Mouse (Mus musculus) limb, embryonic 12.5 days (tissue): ENCODE measurements at regions not wholly inside any gene's neighbourhood (a gene's known extent, or its start where the extent isn't known, plus 50 kb on each side); places are given as distances from the start of the nearest gene placed in this dataset.

Experiments used
- ATAC-seq: fragments of 200-750 bp; cut with Nextera tagmentation; 2 replicates; pipeline ENCODE4 v1.8.0; 2017; ENCODE audit warnings: low read depth, moderate TSS enrichment; ENCODE audit not compliant: insufficient number of reproducible peaks, insufficient read depth, low FRiP score, low TSS enrichment
- H3K27ac ChIP-seq: fragments of 300-500 bp; sonication (generic); 2 replicates; pipeline ENCODE4 v1.5.1; 2016; ENCODE audit warnings: mild to moderate bottlenecking, moderate library complexity
- H3K27me3 ChIP-seq: fragments of 300-500 bp; sonication (generic); 2 replicates; pipeline ENCODE4 v1.6.1; 2016; ENCODE audit warnings: mild to moderate bottlenecking, moderate library complexity
- H3K36me3 ChIP-seq: fragments of 300-500 bp; sonication (generic); 2 replicates; pipeline ENCODE4 v1.6.1; 2016; ENCODE audit warnings: mild to moderate bottlenecking, moderate library complexity
- H3K4me1 ChIP-seq: fragments of 300-500 bp; sonication (generic); replicated peaks from 2 replicates; pipeline ENCODE4 v1.6.1; 2016
- H3K4me2 ChIP-seq: fragments of 300-500 bp; sonication (generic); 2 replicates; pipeline ENCODE4 v1.6.1; 2016; ENCODE audit warnings: mild to moderate bottlenecking, moderate library complexity
- H3K4me3 ChIP-seq: fragments of 300-500 bp; sonication (generic); replicated peaks from 2 replicates; pipeline ENCODE4 v1.5.1; 2016; ENCODE audit warnings: mild to moderate bottlenecking
- H3K9ac ChIP-seq: fragments of 300-500 bp; sonication (generic); replicated peaks from 2 replicates; pipeline ENCODE4 v1.6.1; 2016; ENCODE audit warnings: mild to moderate bottlenecking, moderate library complexity
- H3K9me3 ChIP-seq: fragments of 300-500 bp; sonication (generic); 2 replicates; pipeline ENCODE4 v1.6.1; 2016; ENCODE audit warnings: mild to moderate bottlenecking, moderate library complexity
- WGBS: fragments of 180-500 bp; shearing (Covaris S2); methylation state at CpG from one replicate; pipeline ENCODE4 v1.1.7; 2016; 5-methylcytosine and 5-hydroxymethylcytosine counted together

DNA sequence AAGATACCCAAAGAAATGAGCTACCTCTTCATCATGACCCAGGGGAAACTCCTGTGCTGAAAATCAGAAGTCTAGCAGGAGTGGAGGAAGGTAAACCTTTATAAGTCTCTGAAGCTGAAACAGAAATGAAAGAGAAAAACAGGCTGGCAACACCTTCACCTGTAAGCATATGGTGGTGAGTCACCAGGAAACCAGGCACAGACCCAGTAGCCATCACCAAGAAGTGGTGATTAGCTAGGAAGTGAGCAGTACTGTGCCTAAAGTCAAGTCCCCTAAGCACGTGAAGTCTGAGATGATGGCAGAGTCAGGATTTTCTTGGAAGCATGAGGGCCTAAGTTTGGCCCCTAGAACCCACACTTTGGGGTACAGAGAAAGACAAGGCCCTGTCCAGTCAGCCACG lies 480.3 kb upstream of the Hs6st1 start:
- WGBS, result 86% methylated on average over 2 of the region's 2 CpGs
- Histone ChIP-seq H3K27ac (no peak overlapping the region), H3K36me3 (no peaks in the 10 kb centered on the region), H3K27me3 (no peaks in the 10 kb centered on the region), H3K9ac (no peak overlapping the region), H3K9me3 (no peaks in the 10 kb centered on the region), H3K4me2 (no peak overlapping the region), H3K4me1 (no peaks in the 10 kb centered on the region), H3K4me3 (no peak overlapping the region)
- no peak for ATAC-seq

- ATAC-seq, result no peak
- H3K9me3 ChIP-seq, result no peaks in the 10 kb centered on the region
- H3K27ac ChIP-seq, result no peak overlapping the region
- H3K4me2 ChIP-seq, result no peak overlapping the region
- no peak overlapping the region for H3K9ac ChIP-seq
- H3K36me3 ChIP-seq, result no peaks in the 10 kb centered on the region
- H3K27me3 ChIP-seq, result no peaks in the 10 kb centered on the region
- WGBS, result 68% methylated on average over 3 of the region's 3 CpGs
- H3K4me3 ChIP-seq, result no peak overlapping the region
- no peaks in the 10 kb centered on the region for H3K4me1 ChIP-seq
These were observed 479.3 kb upstream of the Hs6st1 start for GRCm38 (mm10) chr1:35588939-35589338.

- H3K4me1 ChIP-seq, result no peaks in the 10 kb centered on the region
- peaks cover 3% of the 10 kb centered on the region; the same call in 1 of the 2 replicates for H3K9me3 ChIP-seq
- H3K9ac ChIP-seq, result no peak overlapping the region
- H3K4me2 ChIP-seq, result no peak overlapping the region
- H3K4me3 ChIP-seq, result no peak overlapping the region
- H3K36me3 ChIP-seq, result no peaks in the 10 kb centered on the region
- H3K27ac ChIP-seq, result no peak overlapping the region
- WGBS, result 94% methylated on average over 3 of the region's 3 CpGs
- H3K27me3 ChIP-seq, result no peaks in the 10 kb centered on the region
- no peak for ATAC-seq
These were observed 467.4 kb upstream of the Hs6st1 start for GRCm38 (mm10) chr1:35600847-35601246.

DNA sequence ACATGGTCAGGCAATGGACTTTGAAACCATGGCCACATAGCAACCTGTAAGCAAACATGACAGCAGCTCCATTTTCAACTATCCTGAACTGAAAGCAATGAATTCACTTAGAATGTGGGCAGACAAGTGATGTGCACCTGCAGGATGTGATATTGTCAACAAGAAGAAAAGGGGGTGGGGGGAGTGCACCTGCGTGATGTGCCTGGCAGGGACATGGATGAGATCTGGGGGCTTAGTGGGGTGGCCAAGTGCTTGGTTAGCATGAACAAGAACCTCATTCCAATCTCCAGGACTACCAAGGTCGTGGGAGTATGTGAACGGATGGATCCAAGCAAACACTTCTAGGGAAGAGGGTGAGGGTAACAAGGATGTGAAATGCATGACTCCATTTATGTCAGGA lies 453.1 kb upstream of the Hs6st1 start:
- 84% methylated on average over 3 of the region's 3 CpGs for WGBS
- H3K27me3 ChIP-seq, result no peaks in the 10 kb centered on the region
- H3K27ac ChIP-seq, result no peak overlapping the region
- H3K9me3 ChIP-seq, result no peaks in the 10 kb centered on the region
- H3K4me2 ChIP-seq, result no peak overlapping the region
- no peaks in the 10 kb centered on the region for H3K4me1 ChIP-seq
- no peak overlapping the region for H3K4me3 ChIP-seq
- no peak overlapping the region for H3K9ac ChIP-seq
- H3K36me3 ChIP-seq, result no peaks in the 10 kb centered on the region
- no peak for ATAC-seq

- Histone ChIP-seq H3K27me3 (no peaks in the 10 kb centered on the region), H3K27ac (no peak overlapping the region), H3K4me1 (no peaks in the 10 kb centered on the region), H3K9ac (no peak overlapping the region), H3K4me3 (no peak overlapping the region), H3K4me2 (no peak overlapping the region), H3K36me3 (no peaks in the 10 kb centered on the region), H3K9me3 (no peaks in the 10 kb centered on the region)
- no peak for ATAC-seq
- WGBS, result 86% methylated on average over 4 of the region's 4 CpGs
These were observed 448.7 kb upstream of the Hs6st1 start for GRCm38 (mm10) chr1:35619476-35619875.

DNA sequence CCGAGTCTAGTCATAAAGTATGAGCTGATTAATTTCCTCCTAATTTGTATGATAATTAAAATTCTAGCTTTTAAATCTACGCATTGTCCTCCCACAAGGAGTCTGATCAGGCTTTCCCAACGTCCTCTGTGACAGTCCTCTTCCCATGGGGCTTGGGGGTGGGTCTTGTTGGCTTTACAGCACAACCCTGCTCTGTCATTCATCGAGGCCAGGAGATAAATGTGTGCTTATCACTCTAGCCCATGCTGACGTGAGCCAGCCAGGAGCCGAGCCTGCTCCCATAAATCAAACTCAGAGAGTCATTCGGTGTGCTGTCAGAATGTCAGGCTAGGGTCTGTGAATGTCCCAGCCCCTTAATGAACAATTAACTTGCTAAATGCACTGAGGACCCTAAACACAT lies 425.6 kb upstream of the Hs6st1 start:
- H3K27ac ChIP-seq, result no peak overlapping the region

DNA sequence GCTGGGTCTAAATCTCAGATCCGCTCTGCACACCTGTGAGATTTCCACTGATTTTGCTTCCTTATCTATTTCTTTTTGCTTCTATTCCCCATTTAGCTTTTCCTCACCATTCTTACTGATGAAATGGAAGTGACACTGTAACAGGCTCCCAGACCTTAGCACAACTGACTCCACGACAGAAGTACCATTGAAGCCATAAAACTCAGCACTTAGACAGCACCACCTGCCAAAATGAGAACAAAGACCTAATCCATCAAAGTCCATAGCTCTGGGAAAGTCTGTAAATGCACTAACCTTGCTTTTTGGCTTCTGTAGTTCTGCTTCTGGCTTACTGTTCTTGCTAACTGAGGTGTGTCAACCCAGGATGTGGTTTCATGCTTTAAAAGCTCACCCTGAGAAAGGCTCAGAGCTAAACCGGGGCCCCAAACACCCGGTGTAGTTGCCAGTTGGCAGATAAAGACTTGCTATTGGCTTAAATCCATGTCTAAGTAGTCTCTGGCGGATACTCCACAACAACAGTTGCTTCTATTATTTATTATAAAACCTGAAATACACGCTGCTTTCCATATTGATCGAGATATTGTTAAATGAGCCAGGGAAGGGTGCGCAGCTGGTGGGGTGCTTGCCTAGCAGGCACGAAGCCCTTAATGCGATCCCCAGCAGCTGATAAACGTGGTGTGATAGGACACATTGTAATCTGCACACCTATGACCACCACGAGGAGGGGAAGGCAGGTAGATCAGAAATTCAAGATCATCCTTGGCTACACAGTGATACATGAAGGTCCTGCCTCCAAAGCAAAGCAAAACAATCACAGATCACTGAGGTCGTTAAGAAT lies 414.9 kb upstream of the Hs6st1 start:
- no peaks in the 10 kb centered on the region for H3K27me3 ChIP-seq
- ATAC-seq, result no peak
- WGBS, result 82% methylated on average over 13 of the region's 13 CpGs
- H3K9me3 ChIP-seq, result no peaks in the 10 kb centered on the region
- H3K9ac ChIP-seq, result no peak overlapping the region
- no peaks in the 10 kb centered on the region for H3K36me3 ChIP-seq
- H3K4me1 ChIP-seq, result no peaks in the 10 kb centered on the region
- no peak overlapping the region for H3K4me3 ChIP-seq
- H3K4me2 ChIP-seq, result no peak overlapping the region
- H3K27ac ChIP-seq, result no peak overlapping the region

More for the DNA sequence above, 425.6 kb upstream of the Hs6st1 start:
- no peaks in the 10 kb centered on the region for H3K9me3 ChIP-seq
- ATAC-seq, result no peak
- 39% methylated on average over 7 of the region's 7 CpGs for WGBS
- no peak overlapping the region for H3K4me3 ChIP-seq
- no peaks in the 10 kb centered on the region for H3K4me1 ChIP-seq
- H3K27me3 ChIP-seq, result no peaks in the 10 kb centered on the region
- no peak overlapping the region for H3K4me2 ChIP-seq
- H3K36me3 ChIP-seq, result no peaks in the 10 kb centered on the region
- H3K9ac ChIP-seq, result no peak overlapping the region

- Histone ChIP-seq H3K4me1 (no peaks in the 10 kb centered on the region), H3K36me3 (no peaks in the 10 kb centered on the region), H3K4me3 (no peak overlapping the region), H3K27me3 (no peaks in the 10 kb centered on the region), H3K4me2 (no peak overlapping the region), H3K27ac (no peak overlapping the region), H3K9ac (no peak overlapping the region), H3K9me3 (peaks cover 5% of the 10 kb centered on the region; the same call in 1 of the 2 replicates)
- WGBS, result 83% methylated on average over 4 of the region's 4 CpGs
- no peak for ATAC-seq
These were observed 405.2 kb upstream of the Hs6st1 start for GRCm38 (mm10) chr1:35663006-35663405.

DNA sequence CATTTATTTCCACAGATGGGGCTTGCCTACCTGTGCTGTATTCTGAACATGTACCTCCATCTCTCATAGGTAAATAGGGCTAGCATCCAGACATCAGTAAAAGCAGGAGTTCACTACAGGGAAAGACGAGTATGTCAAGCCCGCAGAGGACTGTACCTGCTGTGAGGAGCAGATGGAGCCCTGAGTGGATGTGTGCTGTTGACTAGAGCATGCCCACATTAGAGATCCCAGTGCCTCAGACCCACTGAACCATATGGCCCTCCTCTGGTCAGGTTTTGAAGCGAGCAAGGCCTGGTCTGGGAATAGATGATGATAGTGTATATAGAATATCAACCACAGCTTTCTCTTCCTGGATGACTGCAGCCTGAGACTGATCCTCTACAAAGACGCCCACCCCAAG lies 394.7 kb upstream of the Hs6st1 start:
- no peak for ATAC-seq
- H3K36me3 ChIP-seq, result no peaks in the 10 kb centered on the region
- H3K4me2 ChIP-seq, result no peak overlapping the region
- H3K27ac ChIP-seq, result no peak overlapping the region
- no peak overlapping the region for H3K9ac ChIP-seq
- H3K9me3 ChIP-seq, result no peaks in the 10 kb centered on the region
- no peaks in the 10 kb centered on the region for H3K27me3 ChIP-seq
- WGBS, result 82% methylated on average over 4 of the region's 4 CpGs
- no peak overlapping the region for H3K4me3 ChIP-seq
- H3K4me1 ChIP-seq, result no peaks in the 10 kb centered on the region

DNA sequence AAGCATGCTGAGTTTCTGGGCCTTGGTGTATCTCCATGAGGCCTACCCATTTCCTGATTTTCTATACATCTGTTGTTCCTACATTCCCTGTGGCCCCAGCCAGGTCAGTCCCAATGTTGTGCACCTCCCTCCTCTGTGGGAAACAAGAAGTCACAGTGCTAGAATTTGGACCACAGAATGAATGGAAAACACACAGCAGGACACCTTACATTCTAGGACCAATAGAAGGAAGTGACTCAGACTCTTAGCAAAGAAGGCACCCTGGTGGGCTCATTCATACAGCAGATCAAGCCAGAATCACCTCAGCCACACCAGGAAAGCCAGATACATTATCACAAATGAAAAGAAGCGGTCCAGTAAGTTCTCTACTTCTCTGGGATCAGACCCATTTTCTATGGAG lies 394.2 kb upstream of the Hs6st1 start:
- Histone ChIP-seq H3K4me3 (no peak overlapping the region), H3K9ac (no peak overlapping the region), H3K9me3 (no peaks in the 10 kb centered on the region), H3K4me2 (no peak overlapping the region), H3K4me1 (no peaks in the 10 kb centered on the region), H3K27me3 (no peaks in the 10 kb centered on the region), H3K27ac (no peak overlapping the region), H3K36me3 (no peaks in the 10 kb centered on the region)
- 89% methylated on average over 1 of the region's 1 CpGs for WGBS
- no peak for ATAC-seq

DNA sequence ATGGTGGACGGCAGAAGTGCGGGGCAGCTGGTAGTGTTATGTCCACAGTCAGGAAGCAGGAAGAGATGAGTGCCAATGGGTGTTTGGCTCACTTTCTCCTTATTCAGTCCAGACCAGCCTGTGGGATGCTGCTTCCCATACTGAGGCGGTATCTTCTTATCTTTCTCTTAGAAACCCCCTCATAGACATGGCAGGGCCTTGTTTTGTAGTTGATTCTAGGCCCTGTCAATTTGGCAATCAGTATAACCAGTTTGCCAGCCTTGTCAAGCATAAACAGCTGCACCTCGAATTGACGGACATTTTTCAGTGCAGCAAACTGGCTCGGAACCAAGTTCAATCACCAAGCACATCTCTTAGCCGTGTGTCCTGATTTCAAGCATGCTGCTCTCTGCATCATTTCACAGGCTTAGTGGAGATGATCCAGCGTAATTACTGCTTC lies 385.7 kb upstream of the Hs6st1 start:
- Histone ChIP-seq H3K27me3 (no peaks in the 10 kb centered on the region), H3K9me3 (no peaks in the 10 kb centered on the region), H3K36me3 (no peaks in the 10 kb centered on the region), H3K9ac (no peak overlapping the region), H3K4me2 (no peak overlapping the region), H3K4me3 (no peak overlapping the region), H3K27ac (no peak overlapping the region), H3K4me1 (no peaks in the 10 kb centered on the region)
- no peak for ATAC-seq
- 87% methylated on average over 8 of the region's 8 CpGs for WGBS

- ATAC-seq, result no peak; the same call in 1 of the 2 replicates
- H3K27me3 ChIP-seq, result no peaks in the 10 kb centered on the region
- WGBS, result 45% methylated on average over 6 of the region's 6 CpGs
- no peak overlapping the region for H3K9ac ChIP-seq
- no peak overlapping the region for H3K27ac ChIP-seq
- H3K4me1 ChIP-seq, result no peaks in the 10 kb centered on the region
- H3K9me3 ChIP-seq, result no peaks in the 10 kb centered on the region
- no peak overlapping the region for H3K4me2 ChIP-seq
- no peaks in the 10 kb centered on the region for H3K36me3 ChIP-seq
- no peak overlapping the region for H3K4me3 ChIP-seq
These were observed 382.5 kb upstream of the Hs6st1 start for GRCm38 (mm10) chr1:35685651-35686050.
